Mouse (Mus musculus) embryonic facial prominence, embryonic 11.5 days (tissue): ENCODE results near the gene Ica1. TPM values are rescaled to one million over a fixed set of nuclear protein-coding genes. Genes with fewer than 3 reads are reported as not detected.

Experiments used
- ATAC-seq: fragments of 200-750 bp; cut with Nextera tagmentation; replicated peaks from 2 replicates; pipeline ENCODE4 v1.8.0; 2017; ENCODE audit warnings: low read depth; ENCODE audit not compliant: insufficient number of reproducible peaks, low FRiP score, low TSS enrichment
- DNase-seq: peaks from one replicate; pipeline ENCODE4 v3.0.0-alpha.2; 2015; ENCODE audit warnings: low spot score
- H3K27ac ChIP-seq: fragments of 300-500 bp; sonication (generic); replicated peaks from 2 replicates; pipeline ENCODE4 v1.5.1; 2014; ENCODE audit warnings: mild to moderate bottlenecking, low read depth, low read length, control low read depth
- H3K27me3 ChIP-seq: fragments of 300-500 bp; sonication (generic); 2 replicates; pipeline ENCODE4 v1.6.1; 2014; ENCODE audit warnings: mild to moderate bottlenecking, low read length, moderate library complexity, mixed read lengths; ENCODE audit not compliant: control insufficient read depth, insufficient read depth
- H3K36me3 ChIP-seq: fragments of 300-500 bp; sonication (generic); replicated peaks from 2 replicates; pipeline ENCODE4 v1.6.1; 2014; ENCODE audit warnings: low read depth, mild to moderate bottlenecking, low read length, moderate library complexity, mixed read lengths; ENCODE audit not compliant: control insufficient read depth, insufficient read depth
- H3K4me1 ChIP-seq: fragments of 300-500 bp; sonication (generic); 2 replicates; pipeline ENCODE4 v1.6.1; 2014; ENCODE audit warnings: low read length, mixed read lengths; ENCODE audit not compliant: control insufficient read depth, insufficient read depth
- H3K4me2 ChIP-seq: fragments of 300-500 bp; sonication (generic); 2 replicates; pipeline ENCODE4 v1.6.1; 2014; ENCODE audit warnings: low read depth, mild to moderate bottlenecking, control low read depth, low read length, moderate library complexity
- H3K4me3 ChIP-seq: fragments of 300-500 bp; sonication (generic); 2 replicates; pipeline ENCODE4 v1.5.1; 2014; ENCODE audit warnings: low read depth, low read length, control low read depth
- H3K9ac ChIP-seq: fragments of 300-500 bp; sonication (generic); replicated peaks from 2 replicates; pipeline ENCODE4 v1.6.1; 2014; ENCODE audit warnings: mild to moderate bottlenecking, control low read depth, low read length
- H3K9me3 ChIP-seq: fragments of 300-500 bp; sonication (generic); replicated peaks from 2 replicates; pipeline ENCODE4 v1.6.1; 2016; ENCODE audit warnings: mild to moderate bottlenecking, low read length, inconsistent platforms, mixed read lengths; ENCODE audit not compliant: control insufficient read depth
- WGBS: fragments of 180-500 bp; shearing (Covaris S2); extraction: QIAGEN DNeasy Blood & Tissue Kit; methylation state at CpG from one replicate; pipeline ENCODE4 v1.1.7; 2014; 5-methylcytosine and 5-hydroxymethylcytosine counted together
- polyA plus RNA-seq: library from polyadenylated mRNA; unstranded; fragments of >200 nt; fragmentation: Nextera tagmentation; extraction: Ambion mirVana; gene quantifications from 2 replicates; pipeline ENCODE4 v1.2.1, GENCODE M21; 2014

Gene Ica1
- polyA plus RNA-seq, 1 experiment from 2014 or later, result 21.4 TPM

DNA sequence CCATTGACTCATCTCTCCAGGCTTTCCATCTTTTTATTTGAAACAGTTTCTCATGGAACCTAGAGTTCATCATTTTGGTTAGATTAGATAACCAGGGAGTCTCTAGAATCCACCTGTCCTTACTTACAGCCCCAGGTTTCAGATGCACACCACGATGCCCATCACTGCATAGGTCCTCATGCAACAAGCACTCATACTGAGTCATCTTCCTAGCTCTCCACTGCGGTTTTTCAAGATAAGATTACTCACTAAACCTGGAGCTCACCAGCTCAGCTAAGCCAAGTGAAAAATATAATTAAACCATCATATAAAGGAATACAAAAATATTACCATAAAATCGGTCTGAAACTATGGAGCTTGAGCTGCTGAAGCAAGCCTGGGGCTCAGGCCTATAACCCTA lies 194.4 kb downstream of the Ica1 start:
- H3K27ac ChIP-seq, result no peak overlapping the region
- no peaks in the 10 kb centered on the region for H3K9me3 ChIP-seq
- DNase-seq (no peak), ATAC-seq (no peak)
- H3K9ac ChIP-seq, result no peak overlapping the region
- no peaks in the 10 kb centered on the region; the same call in 1 of the 2 replicates for H3K36me3 ChIP-seq
- no peak overlapping the region for H3K4me3 ChIP-seq
- H3K27me3 ChIP-seq, result no peaks in the 10 kb centered on the region
- 90% methylated on average over 3 of the region's 3 CpGs for WGBS
- no peak overlapping the region for H3K4me2 ChIP-seq
- H3K4me1 ChIP-seq, result no peaks in the 10 kb centered on the region

DNA sequence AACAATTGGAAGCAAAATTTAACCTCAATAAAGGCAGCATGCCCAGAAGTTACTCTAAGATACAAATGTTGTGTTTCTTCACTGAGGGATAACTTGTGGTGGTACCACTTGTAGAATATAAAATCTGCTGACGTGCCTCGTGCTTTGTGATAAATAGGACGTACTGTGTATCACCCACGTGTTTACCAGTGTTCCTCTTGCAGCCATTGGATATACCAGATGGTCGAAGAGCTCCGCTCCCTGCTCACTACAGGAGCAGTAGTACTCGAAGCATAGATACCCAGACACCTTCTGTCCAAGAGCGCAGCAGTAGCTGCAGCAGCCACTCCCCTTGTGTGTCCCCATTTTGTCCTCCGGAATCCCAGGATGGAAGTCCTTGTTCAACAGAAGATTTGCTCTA lies 195.9 kb downstream of the Ica1 start:
- H3K9ac ChIP-seq, result no peak overlapping the region
- no peak overlapping the region for H3K4me2 ChIP-seq
- H3K9me3 ChIP-seq, result no peaks in the 10 kb centered on the region
- DNase-seq (no peak), ATAC-seq (no peak)
- H3K4me3 ChIP-seq, result no peak overlapping the region
- no peaks in the 10 kb centered on the region for H3K27me3 ChIP-seq
- WGBS, result 93% methylated on average over 9 of the region's 9 CpGs
- H3K4me1 ChIP-seq, result no peaks in the 10 kb centered on the region
- H3K27ac ChIP-seq, result no peak overlapping the region
- H3K36me3 ChIP-seq, result no peaks in the 10 kb centered on the region

Other genes with a start within 250 kb of the Ica1 start
- 0.79 and 1.4 TPM in 2 replicates for gene Nxph1, start 169.9 kb upstream of the Ica1 start, polyA plus RNA-seq